Mouse (Mus musculus) liver, embryonic 14.5 days (tissue): ENCODE data around the gene Thra.

ENCODE experiments used
- CTCF ChIP-seq: IDR thresholded peaks from 2 replicates; pipeline ENCODE4 v1.5.1; 2016; ENCODE audit warnings: antibody characterized with exemption, low read depth, control low read depth
- EP300 ChIP-seq: IDR thresholded peaks from 2 replicates; pipeline ENCODE4 v1.6.1; 2016; ENCODE audit warnings: antibody characterized with exemption, low read depth

DNA sequence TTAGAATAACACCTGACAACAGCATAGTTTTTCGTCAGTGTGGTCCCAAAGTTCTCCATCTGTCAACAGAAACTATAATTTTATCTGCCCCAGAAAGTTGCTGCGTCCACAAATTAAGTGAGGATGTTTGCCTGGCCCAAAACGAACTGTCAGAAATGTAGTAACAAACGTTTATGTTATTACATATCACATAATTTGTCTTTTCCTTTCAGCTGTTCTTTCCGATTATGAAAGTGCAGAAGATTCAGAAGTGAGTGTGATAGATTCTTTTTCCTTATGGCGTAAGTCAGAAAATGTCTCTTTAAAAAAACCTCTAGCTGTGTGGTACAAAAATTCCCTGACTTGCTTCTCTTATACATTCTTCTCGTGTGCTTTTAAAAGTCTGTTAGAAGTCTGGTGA, 70.2 kb downstream of the Thra start:
- no peak for TF ChIP-seq CTCF
- no peak for TF ChIP-seq EP300
